Mouse (Mus musculus) brain, embryonic 18.5 days (tissue): Measurements from ENCODE around the gene Tcp10c.
"Not testable (repeated sequence)": the region's sequence is repeated elsewhere in the genome, so short reads cannot be mapped to it uniquely, and the experiment has no call there.

Source experiments
- DNase-seq: peaks from one replicate; pipeline ENCODE4 v3.0.0-alpha.2; 2012; ENCODE audit warnings: low read depth, low spot score

Gene Tcp10c

DNA sequence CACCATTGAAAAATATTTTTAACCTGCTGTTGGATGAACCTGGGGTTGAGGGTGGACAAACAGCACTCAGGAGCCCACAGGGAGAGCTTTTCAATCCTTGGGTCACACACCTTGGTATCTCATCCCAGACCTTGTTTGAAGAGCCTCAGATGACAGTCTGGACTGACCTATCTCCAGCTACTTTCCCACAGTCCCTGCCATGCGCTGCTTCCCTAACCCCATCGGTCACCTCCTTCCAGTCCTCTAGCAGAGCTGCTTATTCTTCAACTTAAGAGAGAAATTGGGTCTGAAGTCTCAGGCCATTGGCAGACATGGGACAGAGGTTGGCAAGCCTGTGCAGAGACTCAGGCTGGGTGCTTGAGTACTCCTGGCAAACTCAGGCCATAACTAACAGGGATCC is 26.9 kb downstream of the Tcp10c start:
- DNase-seq: not testable (repeated sequence)

- DNase-seq: not testable (repeated sequence)
These were observed 36.6 kb downstream of the Tcp10c start for GRCm38 (mm10) chr17:13391020-13391419.

DNA sequence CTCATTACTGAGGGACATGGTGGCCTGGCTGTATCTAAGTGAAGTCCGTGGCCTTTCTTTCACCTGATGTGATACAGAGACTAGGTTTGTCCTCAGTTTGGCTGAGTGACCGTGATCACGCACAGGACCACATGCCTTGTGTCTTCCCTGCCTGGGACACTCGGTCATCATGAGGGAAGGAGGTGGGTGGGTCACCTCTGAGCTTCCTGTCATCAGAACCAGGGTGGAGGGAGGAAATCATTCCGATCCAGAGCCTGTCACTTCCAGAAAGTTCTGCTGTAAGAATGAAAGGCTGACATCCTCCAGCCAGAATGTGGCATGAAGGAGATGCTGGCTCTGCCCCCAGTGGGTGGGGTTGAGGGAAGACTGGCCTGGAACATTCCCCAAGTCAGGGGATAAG is 45.6 kb downstream of the Tcp10c start:
- DNase-seq: not testable (repeated sequence)

DNA sequence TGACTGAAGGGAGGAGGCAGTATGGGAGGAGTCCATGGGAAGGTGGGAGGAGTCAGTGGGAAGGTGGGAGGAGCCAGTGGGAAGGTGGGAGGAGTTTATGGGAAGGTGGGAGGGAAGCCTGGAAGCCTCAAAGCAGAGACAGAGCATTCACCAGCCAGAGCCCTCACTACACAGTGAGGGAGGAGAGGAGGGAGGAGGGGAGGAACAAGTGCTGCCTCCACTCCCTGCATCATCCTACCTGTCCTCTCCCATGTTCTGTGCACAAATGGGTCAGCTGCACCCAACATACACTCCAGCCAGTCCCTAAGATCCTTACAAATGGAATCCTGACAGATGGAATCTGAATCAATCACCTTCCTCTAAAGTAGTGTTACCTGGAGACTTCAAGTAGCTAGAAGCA is 47.7 kb downstream of the Tcp10c start:
- not testable (repeated sequence) for DNase-seq

- not testable (repeated sequence) for DNase-seq
These were observed 49.3 kb downstream of the Tcp10c start for GRCm38 (mm10) chr17:13403527-13404131.

DNA sequence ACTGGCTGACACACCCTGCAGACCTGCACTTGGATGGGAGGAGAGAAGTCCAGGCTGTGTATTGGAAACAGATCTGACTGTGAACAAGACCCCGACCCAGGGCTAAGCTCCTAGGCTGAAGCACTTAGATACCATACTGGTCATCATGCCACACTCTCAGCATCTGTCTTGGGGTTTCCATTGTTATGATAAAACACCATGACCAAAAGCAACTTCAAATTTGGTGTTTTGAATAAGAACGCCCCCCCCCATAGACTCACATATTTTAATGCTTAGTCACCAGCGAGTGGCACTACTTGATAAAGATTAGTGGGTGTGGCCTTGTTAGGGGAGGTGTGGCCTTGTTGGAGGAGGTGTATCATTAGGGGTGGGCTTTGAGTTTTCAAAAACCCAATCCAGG is 51.7 kb downstream of the Tcp10c start:
- not testable (repeated sequence) for DNase-seq

DNA sequence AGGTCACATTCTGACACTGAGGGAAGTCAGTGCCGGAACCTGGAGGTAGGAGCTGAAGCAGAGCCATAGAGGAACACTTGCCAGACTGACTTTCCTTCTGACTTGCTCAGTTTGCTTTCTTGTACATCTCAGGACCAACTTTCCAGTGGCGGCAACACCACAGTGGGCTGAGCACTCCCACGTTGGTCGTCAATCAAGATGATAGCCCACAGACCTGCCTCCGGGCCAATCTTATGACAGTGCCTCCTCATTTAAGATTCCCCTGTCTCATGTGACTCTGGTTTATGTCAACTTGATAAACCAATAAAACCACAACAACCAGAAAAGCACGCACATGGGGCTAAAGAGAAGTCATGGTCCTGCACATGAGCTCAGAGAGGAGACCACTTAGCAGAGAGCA is 52.3 kb downstream of the Tcp10c start:
- DNase-seq: not testable (repeated sequence)

- DNase-seq: not testable (repeated sequence)
These were observed 53.4 kb downstream of the Tcp10c start for GRCm38 (mm10) chr17:13407621-13408256.

- DNase-seq: not testable (repeated sequence)
These were observed 53.9 kb downstream of the Tcp10c start for GRCm38 (mm10) chr17:13408257-13408633.

GRCm38 (mm10) chr17:13421022-13421591 is 66.7 kb downstream of the Tcp10c start:
- not testable (repeated sequence) for DNase-seq

GRCm38 (mm10) chr17:13422638-13423037 is 68.3 kb downstream of the Tcp10c start:
- DNase-seq: not testable (repeated sequence)

GRCm38 (mm10) chr17:13423373-13424024 is 69.1 kb downstream of the Tcp10c start:
- not testable (repeated sequence) for DNase-seq

GRCm38 (mm10) chr17:13424321-13424720 is 69.9 kb downstream of the Tcp10c start:
- not testable (repeated sequence) for DNase-seq

- not testable (repeated sequence) for DNase-seq
These were observed 71.3 kb downstream of the Tcp10c start for GRCm38 (mm10) chr17:13425694-13426093.

DNA sequence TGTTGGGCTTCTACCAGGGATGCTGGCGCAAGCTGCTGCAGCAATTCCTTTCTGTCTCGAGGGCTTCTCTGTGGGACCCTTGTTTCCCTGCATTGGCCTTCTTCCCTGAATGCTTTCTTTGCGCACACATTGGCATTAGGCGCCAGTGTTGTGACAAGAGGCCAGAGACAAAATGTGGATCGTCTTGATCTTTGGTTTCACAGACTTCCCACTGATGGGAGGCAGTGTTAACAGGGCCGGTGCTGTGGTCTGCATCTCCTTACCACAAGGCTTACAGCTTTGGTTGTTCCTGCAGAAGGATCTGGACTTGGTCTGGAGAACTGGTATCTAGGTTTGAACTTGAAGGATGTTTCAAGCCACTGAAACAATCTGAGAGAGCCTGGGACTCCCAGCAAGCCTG is 72.1 kb downstream of the Tcp10c start:
- not testable (repeated sequence) for DNase-seq
